Mouse (Mus musculus): ENCODE results near the gene Mrps7.
A peak's percentile ranks its signal among the peaks of the same experiment; 100 is the strongest.

- TF ChIP-seq GATA1 (IDR thresholded peaks at IDR 0.05; ENCODE audit: low read depth, low read length) (no peak), ZNF384 (IDR thresholded peaks at IDR 0.05; ENCODE audit: low read depth, low read length) (no peak), EP300 (IDR thresholded peaks at IDR 0.05; ENCODE audit: low read depth in 1 of 2, low read length in 2 of 2) (no peak), POLR2A (IDR thresholded peaks at IDR 0.05; ENCODE audit: control insufficient read depth in 1 of 2, insufficient read depth in 1 of 2, low read depth in 1 of 2, low read length in 2 of 2, poor library complexity in 1 of 2) (peak in 1 of 2 experiments; percentile 10; a peak in 1 of 4 replicates), ETS1 (IDR thresholded peaks at IDR 0.05; ENCODE audit: low read depth, low read length) (no peak)
Observed at GRCm38 (mm10) chr11:115644308-115644707, 40.6 kb downstream of the Mrps7 start.

All from MEL (cell line).